In the genomic region with DNA sequence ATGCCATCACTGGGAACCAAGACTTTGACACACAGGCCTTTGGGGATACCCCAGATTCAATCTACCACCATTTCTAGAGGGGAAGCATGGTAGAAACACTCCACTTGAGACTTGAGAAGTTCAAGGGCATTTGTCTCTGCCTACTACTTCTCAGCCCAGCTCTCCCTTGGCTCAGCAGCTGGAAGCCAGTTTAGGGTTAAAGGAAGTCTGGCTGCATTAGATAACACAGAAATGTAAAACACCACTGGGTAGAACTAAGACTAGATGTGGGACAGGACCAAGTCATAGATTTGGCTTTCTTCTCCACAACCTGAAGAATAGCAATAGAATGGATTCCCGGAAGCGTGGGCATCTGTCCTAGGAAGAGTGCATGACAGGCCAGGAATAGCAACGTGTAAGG, we compare ENCODE assay signal across 25 mouse cellular contexts.
"Had no signal": no experiment of that assay in that cellular context is flagged by ENCODE, and none has a peak within 500 bp of the region (broad histone marks: within the 10 kb centered on the region; RNA-seq: fewer than 3 reads in every experiment).

No protein-coding gene starts in this region.

- H3K27ac ChIP-seq: heart, embryonic 10.5 days; hindbrain, embryonic 14.5 days; intestine, embryonic 15.5 days; layer of hippocampus, adult 2 months; limb, embryonic 13.5 days; limb, embryonic 15.5 days; liver, embryonic 13.5 days had no signal

- H3K27me3 ChIP-seq: heart, embryonic 12.5 days; intestine, embryonic 15.5 days; limb, embryonic 13.5 days; limb, embryonic 15.5 days; liver, embryonic 13.5 days had no signal

- ATAC-seq: hindbrain, embryonic 16.5 days; inflammation-experienced regulatory T-cells, adult 6 months; intestine, embryonic 15.5 days; intestine, postnatal 0 days had no signal

- H3K4me3 ChIP-seq: heart, embryonic 10.5 days; heart, embryonic 12.5 days; intestine, embryonic 15.5 days; layer of hippocampus, adult 2 months; limb, embryonic 13.5 days; limb, embryonic 15.5 days; liver, embryonic 13.5 days had no signal

- H3K4me1 ChIP-seq: heart, embryonic 12.5 days; limb, embryonic 13.5 days; limb, embryonic 15.5 days; liver, embryonic 13.5 days had no signal

- H3K36me3 ChIP-seq: heart, embryonic 10.5 days; heart, embryonic 12.5 days; intestine, embryonic 15.5 days; limb, embryonic 13.5 days; limb, embryonic 15.5 days; liver, embryonic 13.5 days had no signal

- H3K9me3 ChIP-seq: heart, embryonic 10.5 days; heart, embryonic 12.5 days; intestine, embryonic 15.5 days; limb, embryonic 13.5 days; limb, embryonic 15.5 days; liver, embryonic 13.5 days had no signal

- H3K9ac ChIP-seq: heart, embryonic 12.5 days; hindbrain, embryonic 14.5 days; intestine, embryonic 15.5 days; limb, embryonic 13.5 days; limb, embryonic 15.5 days; liver, embryonic 13.5 days had no signal

- DNase-seq: gastrocnemius, postnatal 14 days; gastrocnemius, postnatal 36 days; heart, adult 18-20 months; heart, postnatal 10 days; heart, postnatal 4 days; kidney, adult 18-20 months; kidney, adult 8-10 months; kidney, postnatal 10 days; kidney, postnatal 25 days; kidney, postnatal 4 days; layer of hippocampus, adult 9-11 months; layer of hippocampus, postnatal 36 days; left cerebral cortex, postnatal 4 days; liver, embryonic 13.5 days had no signal

- H3K4me2 ChIP-seq: heart, embryonic 12.5 days; hindbrain, embryonic 14.5 days; intestine, embryonic 15.5 days; limb, embryonic 13.5 days; limb, embryonic 15.5 days; liver, embryonic 11.5 days; liver, embryonic 13.5 days had no signal
